Mouse (Mus musculus) forebrain, embryonic 15.5 days (tissue): ENCODE results near the gene Aqp9. TPM values are rescaled to one million over a fixed set of nuclear protein-coding genes. Genes with fewer than 3 reads are reported as not detected.

Experiments
- ATAC-seq: fragments of 200-750 bp; cut with Nextera tagmentation; replicated peaks from 2 replicates; pipeline ENCODE4 v1.8.0; 2017; ENCODE audit warnings: mild to moderate bottlenecking, moderate TSS enrichment, moderate library complexity
- H3K27ac ChIP-seq: fragments of 300-500 bp; sonication (generic); replicated peaks from 2 replicates; pipeline ENCODE4 v1.5.1; 2015; ENCODE audit warnings: mild to moderate bottlenecking, inconsistent platforms
- H3K27me3 ChIP-seq: fragments of 300-500 bp; sonication (generic); 2 replicates; pipeline ENCODE4 v1.6.1; 2015; ENCODE audit warnings: inconsistent platforms
- H3K36me3 ChIP-seq: fragments of 300-500 bp; sonication (generic); 2 replicates; pipeline ENCODE4 v1.6.1; 2015; ENCODE audit warnings: mild to moderate bottlenecking, inconsistent platforms
- H3K4me1 ChIP-seq: fragments of 300-500 bp; sonication (generic); 2 replicates; pipeline ENCODE4 v1.6.1; 2015; ENCODE audit warnings: inconsistent platforms
- H3K4me2 ChIP-seq: fragments of 300-500 bp; sonication (generic); replicated peaks from 2 replicates; pipeline ENCODE4 v1.6.1; 2015; ENCODE audit warnings: mild to moderate bottlenecking, inconsistent platforms
- H3K4me3 ChIP-seq: fragments of 300-500 bp; sonication (generic); 2 replicates; pipeline ENCODE4 v1.5.1; 2015; ENCODE audit warnings: mild to moderate bottlenecking, inconsistent platforms
- H3K9ac ChIP-seq: fragments of 300-500 bp; sonication (generic); replicated peaks from 2 replicates; pipeline ENCODE4 v1.6.1; 2015; ENCODE audit warnings: mild to moderate bottlenecking, inconsistent platforms
- H3K9me3 ChIP-seq: fragments of 300-500 bp; sonication (generic); 2 replicates; pipeline ENCODE4 v1.6.1; 2016; ENCODE audit warnings: inconsistent platforms
- WGBS: fragments of 180-500 bp; shearing (Covaris S2); methylation state at CpG from one replicate; pipeline ENCODE4 v1.1.7; 2015; ENCODE audit warnings: mixed read lengths; 5-methylcytosine and 5-hydroxymethylcytosine counted together
- polyA plus RNA-seq: library from polyadenylated mRNA; unstranded; fragments of >200 nt; fragmentation: Nextera tagmentation; extraction: Ambion mirVana; gene quantifications from 2 replicates; pipeline ENCODE4 v1.2.1, GENCODE M21; 2015

Gene Aqp9
- polyA plus RNA-seq, 1 experiment from 2014 or later: 0.98 TPM

DNA sequence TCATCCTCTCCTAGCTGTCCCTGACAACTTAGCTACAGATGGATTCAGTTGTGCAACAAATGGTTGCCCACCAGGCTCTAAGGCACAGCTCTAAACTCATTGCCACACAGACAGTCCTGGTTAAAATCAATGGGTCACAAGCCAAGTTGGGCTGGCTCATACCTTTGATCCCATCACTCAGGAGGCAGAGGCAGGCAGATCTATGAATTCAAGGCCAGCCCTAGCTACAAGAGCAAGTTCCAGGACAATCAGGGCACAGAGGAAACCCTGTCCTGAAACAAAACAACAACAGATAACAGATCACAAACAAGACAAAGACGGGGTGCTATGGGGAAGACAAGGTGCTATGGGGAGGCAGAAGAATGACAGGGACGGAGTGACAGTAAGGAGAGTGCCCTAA lies 3.0 kb downstream of the Aqp9 start:
- H3K4me2 ChIP-seq: no peak overlapping the region
- H3K4me1 ChIP-seq: peaks cover 17% of the 10 kb centered on the region
- no peaks in the 10 kb centered on the region for H3K9me3 ChIP-seq
- H3K27me3 ChIP-seq: no peaks in the 10 kb centered on the region
- ATAC-seq: no peak
- WGBS: 89% methylated on average over 2 of the region's 2 CpGs
- H3K9ac ChIP-seq: no peak overlapping the region
- H3K36me3 ChIP-seq: no peaks in the 10 kb centered on the region
- no peak overlapping the region for H3K4me3 ChIP-seq
- H3K27ac ChIP-seq: no peak overlapping the region

GRCm38 (mm10) chr9:71165061-71165460 lies 3.4 kb downstream of the Aqp9 start:
- 88% methylated on average over 6 of the region's 6 CpGs for WGBS
- H3K9ac ChIP-seq: no peak overlapping the region
- H3K27me3 ChIP-seq: no peaks in the 10 kb centered on the region
- no peaks in the 10 kb centered on the region for H3K9me3 ChIP-seq
- no peak for ATAC-seq
- peaks cover 17% of the 10 kb centered on the region for H3K4me1 ChIP-seq
- H3K4me3 ChIP-seq: no peak overlapping the region
- no peaks in the 10 kb centered on the region for H3K36me3 ChIP-seq
- H3K4me2 ChIP-seq: no peak overlapping the region
- no peak overlapping the region for H3K27ac ChIP-seq

GRCm38 (mm10) chr9:71164353-71164752 lies 4.1 kb downstream of the Aqp9 start:
- ATAC-seq: no peak
- 80% methylated on average over 3 of the region's 3 CpGs for WGBS
- Histone ChIP-seq H3K4me1 (peaks cover 17% of the 10 kb centered on the region), H3K9ac (no peak overlapping the region), H3K4me2 (no peak overlapping the region), H3K27me3 (no peaks in the 10 kb centered on the region), H3K27ac (no peak overlapping the region), H3K4me3 (no peak overlapping the region), H3K36me3 (no peaks in the 10 kb centered on the region), H3K9me3 (no peaks in the 10 kb centered on the region)

- no peak overlapping the region for H3K27ac ChIP-seq
- H3K9me3 ChIP-seq: no peaks in the 10 kb centered on the region
- WGBS: 52% methylated on average over 12 of the region's 12 CpGs
- no peak overlapping the region for H3K9ac ChIP-seq
- ATAC-seq: no peak
- no peaks in the 10 kb centered on the region for H3K27me3 ChIP-seq
- H3K4me1 ChIP-seq: peaks cover 8% of the 10 kb centered on the region
- no peak overlapping the region for H3K4me2 ChIP-seq
- H3K4me3 ChIP-seq: no peak overlapping the region
- no peaks in the 10 kb centered on the region for H3K36me3 ChIP-seq
Measured at GRCm38 (mm10) chr9:71162858-71163740, 5.4 kb downstream of the Aqp9 start.

- 87% methylated on average over 8 of the region's 8 CpGs for WGBS
Measured at GRCm38 (mm10) chr9:71162131-71162857, 6.2 kb downstream of the Aqp9 start.

GRCm38 (mm10) chr9:71160849-71161711 lies 7.4 kb downstream of the Aqp9 start:
- no peak overlapping the region for H3K4me3 ChIP-seq
- H3K27me3 ChIP-seq: no peaks in the 10 kb centered on the region
- H3K36me3 ChIP-seq: no peaks in the 10 kb centered on the region
- no peak overlapping the region for H3K9ac ChIP-seq
- no peak for ATAC-seq
- no peaks in the 10 kb centered on the region for H3K4me1 ChIP-seq
- 89% methylated on average over 13 of the region's 13 CpGs for WGBS
- no peak overlapping the region for H3K27ac ChIP-seq
- H3K9me3 ChIP-seq: no peaks in the 10 kb centered on the region
- no peak overlapping the region for H3K4me2 ChIP-seq

More at GRCm38 (mm10) chr9:71162131-71162857, 6.2 kb downstream of the Aqp9 start:
- Histone ChIP-seq H3K27me3 (no peaks in the 10 kb centered on the region), H3K9me3 (no peaks in the 10 kb centered on the region), H3K27ac (no peak overlapping the region), H3K4me2 (no peak overlapping the region), H3K4me3 (no peak overlapping the region), H3K9ac (no peak overlapping the region), H3K4me1 (peaks cover 2% of the 10 kb centered on the region), H3K36me3 (no peaks in the 10 kb centered on the region)
- ATAC-seq: no peak

DNA sequence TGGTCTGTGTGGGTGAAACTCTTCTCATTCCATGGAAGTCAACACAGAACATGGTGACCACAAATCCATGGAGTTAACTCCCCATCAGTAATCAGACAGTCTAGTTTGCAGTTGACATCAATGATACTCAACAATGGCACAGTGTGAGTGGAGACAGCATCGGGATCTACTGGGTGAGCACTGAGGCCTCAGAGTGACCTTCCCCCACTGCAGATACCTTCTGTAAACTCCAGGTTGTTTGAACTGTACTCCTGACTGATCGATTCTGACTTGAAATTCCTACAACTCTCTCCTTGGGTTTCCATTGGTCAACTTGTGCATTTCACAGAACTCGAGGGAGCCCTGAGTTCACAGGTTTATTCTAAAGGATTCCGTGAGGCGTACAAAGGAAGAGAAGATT lies 8.8 kb downstream of the Aqp9 start:
- ATAC-seq: no peak
- no peak overlapping the region for H3K4me2 ChIP-seq
- no peak overlapping the region for H3K27ac ChIP-seq
- no peaks in the 10 kb centered on the region for H3K27me3 ChIP-seq
- H3K9me3 ChIP-seq: no peaks in the 10 kb centered on the region
- H3K36me3 ChIP-seq: no peaks in the 10 kb centered on the region
- H3K4me1 ChIP-seq: no peaks in the 10 kb centered on the region
- no peak overlapping the region for H3K4me3 ChIP-seq
- H3K9ac ChIP-seq: no peak overlapping the region
- 90% methylated on average over 5 of the region's 5 CpGs for WGBS

GRCm38 (mm10) chr9:71159060-71159626 lies 9.3 kb downstream of the Aqp9 start:
- no peaks in the 10 kb centered on the region for H3K27me3 ChIP-seq
- no peak overlapping the region for H3K4me2 ChIP-seq
- no peaks in the 10 kb centered on the region for H3K4me1 ChIP-seq
- no peaks in the 10 kb centered on the region for H3K36me3 ChIP-seq
- no peak for ATAC-seq
- WGBS: 93% methylated on average over 7 of the region's 7 CpGs
- H3K9ac ChIP-seq: no peak overlapping the region
- H3K9me3 ChIP-seq: no peaks in the 10 kb centered on the region
- no peak overlapping the region for H3K4me3 ChIP-seq
- no peak overlapping the region for H3K27ac ChIP-seq

GRCm38 (mm10) chr9:71157921-71158646 lies 10.4 kb downstream of the Aqp9 start:
- no peak for ATAC-seq
- 92% methylated on average over 15 of the region's 15 CpGs for WGBS
- H3K4me1 ChIP-seq: no peaks in the 10 kb centered on the region

GRCm38 (mm10) chr9:71156447-71157035 lies 11.9 kb downstream of the Aqp9 start:
- Histone ChIP-seq H3K9ac (no peak overlapping the region), H3K4me3 (no peak overlapping the region), H3K27ac (no peak overlapping the region), H3K36me3 (no peaks in the 10 kb centered on the region), H3K9me3 (no peaks in the 10 kb centered on the region), H3K4me2 (no peak overlapping the region), H3K4me1 (no peaks in the 10 kb centered on the region), H3K27me3 (no peaks in the 10 kb centered on the region)
- 84% methylated on average over 9 of the region's 9 CpGs for WGBS
- ATAC-seq: no peak

More at GRCm38 (mm10) chr9:71157921-71158646, 10.4 kb downstream of the Aqp9 start:
- H3K36me3 ChIP-seq: no peaks in the 10 kb centered on the region
- H3K27me3 ChIP-seq: no peaks in the 10 kb centered on the region
- no peak overlapping the region for H3K27ac ChIP-seq
- H3K9ac ChIP-seq: no peak overlapping the region
- H3K4me2 ChIP-seq: no peak overlapping the region
- H3K4me3 ChIP-seq: no peak overlapping the region
- no peaks in the 10 kb centered on the region for H3K9me3 ChIP-seq
